Mouse (Mus musculus) cerebellum, postnatal 25 days (tissue): Measurements from ENCODE around the gene Ggps1.
"Not testable (repeated sequence)": the region's sequence is repeated elsewhere in the genome, so short reads cannot be mapped to it uniquely, and the experiment has no call there.

Source experiments
- DNase-seq, 2 experiments: peaks; one replicate each; pipeline ENCODE4 v3.0.0; 2021; ENCODE audit warnings: mixed read lengths in 2 of 2

Gene Ggps1

GRCm38 (mm10) chr13:14035875-14036630 lies 27.2 kb downstream of the Ggps1 start:
- DNase-seq, result no peak

- DNase-seq, result not testable (repeated sequence)
Measured at GRCm38 (mm10) chr13:14035352-14035751, 27.9 kb downstream of the Ggps1 start.

GRCm38 (mm10) chr13:14034073-14034348 lies 29.3 kb downstream of the Ggps1 start:
- DNase-seq, result no peak

- DNase-seq, result no peak
Measured at GRCm38 (mm10) chr13:14033309-14034072, 29.8 kb downstream of the Ggps1 start.

- DNase-seq, result no peak
Measured at GRCm38 (mm10) chr13:14026154-14026820, 37.0 kb downstream of the Ggps1 start.

GRCm38 (mm10) chr13:14025554-14025953 lies 37.7 kb downstream of the Ggps1 start:
- DNase-seq, result no peak

GRCm38 (mm10) chr13:14021417-14021816 lies 41.9 kb downstream of the Ggps1 start:
- not testable (repeated sequence) for DNase-seq

GRCm38 (mm10) chr13:14018852-14019251 lies 44.4 kb downstream of the Ggps1 start:
- DNase-seq, result no peak

GRCm38 (mm10) chr13:14018283-14018682 lies 45.0 kb downstream of the Ggps1 start:
- no peak for DNase-seq

- DNase-seq, result no peak
Measured at GRCm38 (mm10) chr13:14015609-14016008, 47.7 kb downstream of the Ggps1 start.

- peak; percentile 47 to 71 for DNase-seq
Measured at GRCm38 (mm10) chr13:14014540-14014939, 48.7 kb downstream of the Ggps1 start.

- DNase-seq, result peak; percentile 43 to 50
Measured at GRCm38 (mm10) chr13:14014001-14014400, 49.3 kb downstream of the Ggps1 start.

GRCm38 (mm10) chr13:14011454-14011995 lies 51.8 kb downstream of the Ggps1 start:
- no peak for DNase-seq

- DNase-seq, result no peak
Measured at GRCm38 (mm10) chr13:14006056-14006455, 57.2 kb downstream of the Ggps1 start.

- DNase-seq, result no peak
Measured at GRCm38 (mm10) chr13:14004999-14005398, 58.3 kb downstream of the Ggps1 start.

GRCm38 (mm10) chr13:14004086-14004485 lies 59.2 kb downstream of the Ggps1 start:
- DNase-seq, result no peak

- no peak for DNase-seq
Measured at GRCm38 (mm10) chr13:14002706-14003105, 60.6 kb downstream of the Ggps1 start.
